Mouse (Mus musculus) urinary bladder, postnatal 36 days (tissue): Measurements from ENCODE around the gene Hoxd3.

Source experiments
- DNase-seq, 2 experiments: peaks; one replicate each; pipeline ENCODE4 v3.0.0; 2022; ENCODE audit warnings: low spot score in 2 of 2, mixed read lengths in 1 of 2

Gene Hoxd3

DNA sequence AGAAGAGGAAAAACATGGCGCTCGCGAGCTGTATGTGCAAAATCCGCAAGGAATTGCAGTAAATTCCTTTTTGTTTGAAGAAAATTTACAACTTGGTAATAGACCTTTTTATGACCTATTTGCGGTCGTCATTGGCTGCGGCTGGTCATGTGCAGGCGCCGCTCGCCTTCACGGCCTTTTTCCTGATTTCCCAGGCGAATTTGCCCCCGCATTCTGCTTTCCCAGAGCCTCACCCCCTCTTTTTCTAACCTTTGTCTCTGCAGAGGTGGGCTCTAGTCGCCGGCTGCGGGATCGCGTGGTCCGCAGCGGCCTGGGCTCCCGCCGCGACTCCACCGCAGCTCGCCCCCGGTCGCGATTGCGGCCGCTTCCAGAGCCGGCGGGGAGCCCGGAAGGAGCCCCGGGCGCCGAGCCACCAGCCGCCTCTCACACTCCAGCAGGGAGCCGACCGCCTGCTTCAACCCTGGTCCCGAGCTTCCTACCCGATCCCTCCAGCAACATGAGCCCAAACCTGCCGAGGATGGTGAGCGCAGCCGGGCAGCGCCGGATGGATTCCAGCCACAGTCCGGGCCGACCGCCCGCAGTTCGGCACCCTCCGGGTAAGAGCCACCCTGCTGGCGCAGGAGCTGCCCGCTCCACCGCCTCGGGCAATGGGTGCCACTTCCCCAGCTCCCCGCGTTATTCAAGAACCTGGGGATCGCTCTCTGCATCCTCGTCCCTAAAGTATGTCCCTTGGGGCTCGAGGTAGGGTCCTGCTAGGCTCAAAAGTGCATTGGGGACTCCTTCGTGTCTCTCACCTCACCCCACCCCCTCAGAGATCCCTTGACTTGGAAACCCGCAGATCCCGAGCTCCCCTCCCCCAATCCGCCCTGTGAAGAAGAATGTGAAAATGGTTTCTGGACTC is at the start of gene Hoxd3, which contains the start of gene Hoxd4:
Gene Hoxd3 (plus strand): TSS at position 207 of the 901 bp plus-strand sequence.
Gene Hoxd4 (plus strand): TSS at position 209 of the 901 bp plus-strand sequence.
- peak; percentile 61 to 72 for DNase-seq

DNA sequence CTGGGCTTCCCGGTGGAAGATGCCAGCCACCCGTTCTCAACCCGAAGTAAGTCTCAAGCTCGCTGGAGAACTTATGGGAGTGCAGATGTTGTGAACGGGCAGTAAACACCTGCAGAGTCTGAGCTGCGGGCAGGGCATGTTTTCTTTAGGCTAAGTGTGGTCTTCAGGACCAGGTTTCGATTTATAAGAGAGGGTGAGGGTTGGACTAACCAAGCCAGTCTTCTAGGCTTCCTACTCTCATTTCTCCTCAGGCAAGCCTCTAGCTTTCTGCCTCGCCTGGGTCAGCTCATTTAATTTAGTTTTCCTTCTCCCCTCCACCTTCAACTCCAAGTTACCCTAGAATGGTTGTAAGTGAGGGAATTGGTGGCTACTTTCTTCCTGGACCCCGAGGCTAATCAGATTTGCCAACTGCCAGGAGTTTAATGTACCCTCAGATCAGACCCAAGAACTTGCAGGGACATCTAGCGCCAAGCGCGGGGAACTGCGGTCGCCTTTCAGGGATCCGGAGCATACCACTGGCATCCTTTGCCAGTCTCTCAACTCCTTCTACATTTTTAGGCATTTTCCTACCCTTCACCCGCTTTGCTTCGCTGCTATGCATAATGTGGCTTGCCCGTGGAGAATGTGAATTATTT is 48.3 kb upstream of the Hoxd3 start:
- DNase-seq = no peak

DNA sequence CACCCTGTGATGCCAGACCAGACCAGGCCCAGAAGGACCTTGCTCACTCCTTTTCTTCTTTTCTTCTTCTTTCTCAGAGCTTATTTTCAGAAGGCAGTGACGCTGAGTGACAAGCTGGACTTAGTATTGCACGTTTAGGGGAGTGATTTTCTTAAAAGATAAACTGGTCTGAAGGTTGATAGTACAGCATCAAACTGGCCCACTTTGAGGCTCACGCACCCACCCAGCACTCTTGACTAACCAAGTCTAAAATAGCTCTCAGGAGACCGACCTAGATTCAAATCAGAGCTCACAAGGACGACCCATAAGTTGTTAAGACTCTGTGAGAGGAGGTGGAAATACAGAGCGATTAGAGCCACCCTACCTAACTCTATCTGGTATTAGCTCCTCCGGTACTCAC is 45.3 kb upstream of the Hoxd3 start:
- no peak for DNase-seq

DNA sequence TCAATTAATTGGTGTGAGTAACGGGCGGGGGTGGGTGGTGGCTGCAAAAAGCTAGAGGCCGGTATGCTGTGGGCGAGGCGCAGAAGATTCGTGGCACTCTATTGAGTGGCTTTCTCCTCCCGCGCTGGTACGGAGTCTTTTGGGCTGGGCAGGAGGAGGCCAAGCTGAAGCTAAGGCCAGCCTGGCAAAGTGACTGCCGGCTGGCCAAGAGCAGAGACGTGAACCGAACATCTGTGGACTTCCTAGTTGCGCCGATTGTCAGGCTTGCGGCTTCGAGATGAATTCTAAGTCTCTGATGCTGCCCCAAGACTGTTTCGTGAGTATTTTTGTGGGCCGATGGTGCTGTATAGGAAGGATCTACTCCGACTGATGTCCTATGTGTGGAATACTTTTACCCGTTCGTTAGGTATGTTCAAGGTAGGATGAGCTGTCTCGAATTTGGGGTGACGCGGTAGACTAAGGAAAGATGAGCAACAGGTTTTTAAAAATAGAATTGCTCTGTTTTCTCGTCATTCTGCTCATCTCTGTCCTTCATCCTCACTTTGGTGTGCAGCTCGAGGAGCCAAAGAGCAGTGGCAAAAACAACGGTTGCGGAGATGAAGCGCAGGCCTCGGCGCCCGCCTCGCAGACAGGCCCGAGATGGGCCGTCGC is 44.4 kb upstream of the Hoxd3 start:
- DNase-seq = no peak

DNA sequence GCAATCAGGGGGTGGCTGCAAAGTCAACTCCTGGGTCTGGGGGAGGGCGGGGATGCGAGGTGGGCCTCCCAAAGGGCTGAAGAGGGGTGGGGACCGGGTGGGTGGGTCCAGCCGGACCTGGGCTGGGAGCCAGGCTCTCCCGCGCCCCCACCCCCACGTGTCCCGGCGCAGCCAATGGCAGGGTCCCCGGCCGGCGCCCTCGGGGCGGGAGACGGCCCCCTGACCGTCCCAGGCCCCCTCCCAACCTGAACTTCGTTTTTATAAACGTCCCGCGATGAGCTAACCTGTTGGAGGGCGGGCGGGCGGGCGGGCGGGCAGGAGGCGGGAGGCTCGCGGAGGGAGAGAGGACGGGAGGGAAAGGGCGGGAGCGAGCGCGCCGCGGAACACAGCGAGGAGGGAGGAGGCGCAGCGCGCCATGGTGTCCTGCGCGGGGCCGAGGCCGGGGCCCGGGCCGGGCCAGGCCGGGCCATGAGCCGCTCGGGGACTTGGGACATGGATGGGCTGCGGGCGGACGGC is 43.8 kb upstream of the Hoxd3 start, which contains the start of gene Hoxd13:
Gene Hoxd13 (plus strand): TSS at position 469 of the 516 bp plus-strand sequence.
- DNase-seq = no peak

DNA sequence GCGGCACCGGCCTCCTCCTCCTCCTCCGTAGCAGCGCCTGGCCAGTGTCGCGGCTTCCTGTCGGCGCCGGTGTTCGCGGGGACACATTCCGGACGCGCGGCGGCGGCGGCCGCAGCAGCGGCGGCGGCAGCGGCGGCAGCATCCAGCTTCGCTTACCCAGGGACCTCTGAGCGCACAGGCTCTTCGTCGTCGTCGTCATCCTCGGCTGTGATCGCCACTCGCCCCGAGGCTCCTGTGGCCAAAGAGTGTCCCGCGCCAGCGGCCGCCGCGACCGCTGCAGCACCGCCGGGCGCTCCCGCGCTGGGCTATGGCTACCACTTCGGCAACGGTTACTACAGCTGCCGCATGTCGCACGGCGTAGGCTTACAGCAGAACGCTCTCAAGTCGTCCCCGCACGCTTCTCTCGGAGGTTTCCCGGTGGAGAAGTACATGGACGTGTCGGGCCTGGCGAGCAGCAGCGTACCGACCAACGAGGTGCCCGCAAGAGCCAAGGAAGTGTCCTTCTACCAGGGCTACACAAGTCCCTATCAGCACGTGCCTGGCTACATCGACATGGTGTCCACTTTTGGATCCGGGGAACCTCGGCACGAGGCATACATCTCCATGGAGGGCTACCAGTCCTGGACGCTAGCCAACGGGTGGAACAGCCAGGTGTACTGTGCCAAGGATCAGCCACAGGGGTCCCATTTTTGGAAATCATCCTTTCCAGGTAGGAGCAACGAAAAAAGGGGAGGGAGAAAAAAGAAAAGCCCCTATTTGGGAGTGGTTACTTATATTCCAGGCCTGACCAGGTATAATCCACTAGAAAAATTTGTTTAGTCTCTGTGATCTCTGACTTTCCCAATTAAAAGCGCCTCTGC is 43.1 kb upstream of the Hoxd3 start:
- no peak for DNase-seq

DNA sequence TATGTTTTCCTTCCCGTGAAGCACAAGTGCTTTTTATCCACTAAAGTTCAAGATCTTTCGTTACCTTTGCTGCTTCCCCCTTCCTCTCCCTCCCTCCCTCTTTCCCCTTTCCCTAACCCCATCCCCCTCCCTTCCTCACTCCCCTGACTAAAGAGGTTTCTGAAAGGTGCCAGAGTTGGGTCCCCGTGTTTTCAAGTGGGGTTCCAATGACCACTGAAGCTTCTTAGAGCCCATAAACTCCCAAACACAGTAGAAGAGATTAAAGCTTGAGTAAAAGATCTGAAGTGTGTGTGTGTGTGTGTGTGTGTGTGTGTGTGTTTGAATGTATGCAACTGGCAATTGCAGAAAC is 42.5 kb upstream of the Hoxd3 start:
- no peak for DNase-seq

DNA sequence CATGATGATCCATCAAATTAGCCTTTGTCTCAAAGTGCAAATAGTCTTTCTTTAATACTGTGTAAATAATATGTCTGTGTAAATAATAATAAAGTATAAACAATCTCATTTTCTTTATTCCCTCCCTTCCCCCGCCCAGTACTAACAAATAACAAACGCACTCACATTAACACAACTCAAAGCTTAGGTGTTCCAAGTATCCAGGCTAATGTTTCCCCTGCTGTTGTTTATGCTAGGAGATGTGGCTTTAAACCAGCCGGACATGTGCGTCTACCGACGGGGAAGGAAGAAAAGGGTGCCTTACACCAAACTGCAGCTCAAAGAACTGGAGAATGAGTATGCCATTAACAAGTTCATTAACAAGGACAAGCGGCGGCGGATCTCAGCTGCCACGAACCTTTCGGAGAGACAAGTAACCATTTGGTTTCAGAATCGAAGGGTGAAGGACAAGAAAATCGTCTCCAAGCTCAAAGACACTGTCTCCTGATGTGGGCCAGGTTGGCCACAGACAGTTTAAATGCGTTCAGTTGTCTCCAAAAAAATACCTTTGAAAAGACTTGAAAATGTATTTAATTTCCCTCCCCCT is 42.0 kb upstream of the Hoxd3 start:
- no peak for DNase-seq

DNA sequence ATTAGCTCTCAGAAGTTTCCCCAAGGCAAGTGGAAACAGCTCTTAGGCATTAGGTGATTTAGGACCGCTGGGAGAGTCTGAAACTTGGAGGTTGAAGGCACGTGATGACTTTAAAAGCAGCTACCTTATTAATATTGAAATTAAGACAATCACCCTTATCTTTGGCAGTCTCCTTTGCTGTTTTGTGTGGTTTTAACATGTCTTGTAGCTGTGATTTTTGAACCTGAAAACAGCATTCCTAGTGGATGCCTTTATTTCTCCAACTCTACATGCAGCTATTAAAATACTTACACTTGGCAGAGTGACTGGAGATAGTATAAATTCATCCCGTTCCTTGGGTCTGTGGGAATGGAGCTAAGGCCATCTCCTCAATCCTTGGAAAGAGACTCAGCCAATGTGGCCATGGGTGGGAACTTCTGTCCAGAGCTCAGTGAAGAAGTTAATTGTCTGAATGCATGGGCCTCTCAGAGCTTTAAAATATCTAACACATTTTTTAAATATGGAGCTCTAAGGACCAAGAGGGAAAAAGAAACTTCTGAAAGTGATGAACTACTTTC is 41.0 kb upstream of the Hoxd3 start:
- no peak for DNase-seq

DNA sequence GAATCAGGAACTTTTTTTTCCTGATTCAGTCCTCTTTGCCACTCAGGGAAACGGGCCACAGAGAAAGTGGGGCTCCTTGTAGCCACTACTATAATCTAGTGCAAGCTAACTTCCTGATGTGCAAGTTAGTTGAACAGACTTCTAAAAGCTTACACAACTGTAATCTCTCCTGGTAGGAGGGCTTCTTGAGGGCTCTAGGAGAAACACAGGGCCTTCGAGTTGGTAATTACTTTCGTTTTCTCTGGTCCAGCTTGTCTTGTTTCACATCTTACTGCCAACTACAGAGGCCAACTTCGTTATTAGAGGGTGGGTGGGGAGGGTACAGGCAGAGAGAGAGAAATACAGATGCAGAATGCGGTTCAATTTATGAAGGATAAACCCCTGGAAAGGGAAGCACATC is 39.9 kb upstream of the Hoxd3 start:
- DNase-seq = no peak

DNA sequence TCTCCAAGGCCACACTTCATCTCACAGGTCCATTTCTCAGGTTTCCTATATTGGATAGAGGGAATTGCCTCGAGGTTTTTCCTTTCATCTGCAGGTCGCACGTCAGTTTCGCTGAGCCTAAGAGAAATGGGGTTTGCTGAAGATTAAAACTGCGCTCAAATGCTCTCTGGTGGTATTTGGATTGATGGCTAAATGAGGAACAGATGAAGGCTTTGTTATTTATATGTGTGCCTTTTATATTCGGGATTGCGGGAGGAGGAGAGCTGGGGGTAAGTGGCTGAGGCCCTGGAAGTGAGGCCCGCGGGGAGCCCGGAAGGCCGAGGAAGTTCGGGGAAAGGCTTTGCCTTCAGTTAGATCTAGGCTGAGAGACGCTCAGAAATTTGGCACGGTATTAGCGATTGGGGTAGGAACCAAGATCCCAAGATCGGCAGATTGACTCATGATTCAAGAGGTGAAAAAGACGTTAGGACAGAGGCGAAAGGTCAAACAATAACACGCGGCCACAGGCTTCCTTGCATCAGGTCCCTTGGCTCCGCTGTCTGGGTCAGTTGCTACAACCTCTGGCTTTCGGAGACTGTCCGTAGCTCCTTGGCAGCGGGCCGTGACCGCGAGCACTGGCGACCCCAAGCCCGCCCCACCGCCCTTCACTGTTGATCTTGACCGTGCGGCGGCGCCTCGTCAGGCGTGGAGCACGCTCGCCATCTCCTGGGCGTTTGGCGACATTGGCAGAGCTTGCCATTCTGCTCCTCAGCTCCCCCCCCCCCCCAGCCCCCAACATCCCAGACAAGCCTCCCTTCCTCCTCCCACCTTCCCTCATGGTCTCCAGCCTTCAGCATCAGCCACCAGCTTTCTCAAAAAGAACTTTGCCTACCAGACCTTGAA is 39.0 kb upstream of the Hoxd3 start:
- DNase-seq = no peak

DNA sequence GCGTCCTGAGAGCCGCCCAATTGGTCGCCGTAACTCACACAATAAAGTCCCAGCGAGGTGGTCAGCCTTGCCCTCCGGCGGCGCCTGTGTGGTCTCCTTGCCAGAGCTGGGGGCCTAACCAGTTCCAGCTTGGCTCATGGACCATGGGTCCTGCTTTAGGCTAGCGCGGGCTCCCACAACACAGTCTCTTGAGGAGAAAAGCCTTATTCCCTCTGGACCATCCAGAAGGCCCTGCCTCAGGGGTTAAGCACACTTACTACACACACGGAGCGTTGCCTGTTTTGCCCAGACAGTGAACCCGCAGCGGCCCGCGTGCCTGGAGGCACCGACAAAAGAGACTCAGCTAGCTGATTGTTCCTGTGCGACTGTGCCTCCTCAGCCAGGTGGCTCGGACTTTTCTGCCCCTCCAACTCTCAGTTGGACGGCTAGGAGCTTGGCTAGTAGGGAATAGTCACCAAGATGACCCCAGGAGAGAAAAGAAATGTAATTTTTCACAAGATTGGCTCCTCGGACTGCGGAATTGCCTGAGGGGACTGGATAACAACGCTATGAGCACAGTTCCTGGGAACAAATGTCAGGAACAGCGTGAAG is 37.8 kb upstream of the Hoxd3 start:
- DNase-seq = no peak

DNA sequence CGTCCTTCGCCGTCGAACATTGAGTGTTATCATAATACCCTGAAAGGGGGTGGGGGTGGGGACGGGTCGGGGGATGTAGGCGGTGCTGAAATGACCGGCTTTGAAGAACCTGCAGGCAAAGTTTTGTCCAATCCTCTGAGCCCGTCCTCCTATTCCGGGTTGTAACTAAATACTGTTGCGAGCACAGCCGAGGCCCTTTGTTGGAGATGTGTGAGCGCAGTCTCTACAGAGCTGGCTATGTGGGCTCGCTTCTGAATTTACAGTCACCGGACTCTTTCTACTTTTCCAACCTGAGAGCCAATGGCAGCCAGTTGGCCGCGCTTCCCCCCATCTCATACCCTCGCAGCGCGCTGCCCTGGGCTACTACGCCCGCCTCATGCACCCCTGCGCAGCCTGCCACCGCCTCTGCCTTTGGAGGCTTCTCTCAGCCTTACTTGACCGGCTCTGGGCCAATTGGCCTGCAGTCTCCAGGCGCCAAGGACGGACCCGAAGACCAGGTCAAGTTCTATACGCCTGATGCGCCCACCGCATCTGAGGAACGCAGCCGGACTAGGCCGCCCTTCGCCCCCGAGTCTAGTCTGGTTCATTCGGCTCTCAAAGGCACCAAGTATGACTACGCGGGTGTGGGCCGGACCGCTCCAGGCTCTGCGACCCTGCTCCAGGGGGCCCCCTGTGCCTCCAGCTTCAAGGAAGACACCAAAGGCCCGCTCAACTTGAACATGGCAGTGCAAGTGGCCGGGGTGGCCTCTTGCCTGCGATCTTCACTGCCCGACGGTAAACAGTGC is 36.7 kb upstream of the Hoxd3 start, which contains the start of gene Hoxd12:
Gene Hoxd12 (plus strand): TSS at position 133 of the 785 bp plus-strand sequence.
- no peak for DNase-seq

DNA sequence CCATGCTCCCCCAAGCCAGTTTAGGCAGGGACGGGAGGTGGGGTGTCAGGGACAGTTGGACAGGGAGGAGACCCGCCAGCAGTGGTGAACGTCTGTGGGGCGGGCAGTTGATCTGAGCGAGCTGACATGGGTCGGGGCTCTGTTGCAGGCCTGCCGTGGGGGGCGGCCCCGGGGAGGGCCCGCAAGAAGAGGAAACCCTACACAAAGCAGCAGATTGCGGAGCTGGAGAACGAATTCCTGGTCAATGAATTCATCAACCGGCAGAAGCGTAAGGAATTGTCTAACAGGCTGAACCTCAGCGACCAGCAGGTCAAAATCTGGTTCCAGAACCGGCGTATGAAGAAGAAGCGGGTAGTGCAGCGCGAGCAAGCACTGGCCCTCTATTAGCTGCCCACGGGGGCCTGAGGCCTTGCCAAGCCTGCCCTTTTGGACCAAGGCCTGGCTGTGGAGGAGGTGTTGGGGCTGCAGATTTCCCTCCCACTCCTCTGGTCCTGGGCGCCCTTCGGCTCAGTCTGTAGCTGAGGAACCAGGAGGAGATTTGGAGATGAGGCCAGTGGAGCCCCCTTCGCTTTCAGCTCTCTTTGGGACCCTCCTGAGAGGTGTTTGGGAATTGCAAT is 36.0 kb upstream of the Hoxd3 start:
- DNase-seq = no peak

DNA sequence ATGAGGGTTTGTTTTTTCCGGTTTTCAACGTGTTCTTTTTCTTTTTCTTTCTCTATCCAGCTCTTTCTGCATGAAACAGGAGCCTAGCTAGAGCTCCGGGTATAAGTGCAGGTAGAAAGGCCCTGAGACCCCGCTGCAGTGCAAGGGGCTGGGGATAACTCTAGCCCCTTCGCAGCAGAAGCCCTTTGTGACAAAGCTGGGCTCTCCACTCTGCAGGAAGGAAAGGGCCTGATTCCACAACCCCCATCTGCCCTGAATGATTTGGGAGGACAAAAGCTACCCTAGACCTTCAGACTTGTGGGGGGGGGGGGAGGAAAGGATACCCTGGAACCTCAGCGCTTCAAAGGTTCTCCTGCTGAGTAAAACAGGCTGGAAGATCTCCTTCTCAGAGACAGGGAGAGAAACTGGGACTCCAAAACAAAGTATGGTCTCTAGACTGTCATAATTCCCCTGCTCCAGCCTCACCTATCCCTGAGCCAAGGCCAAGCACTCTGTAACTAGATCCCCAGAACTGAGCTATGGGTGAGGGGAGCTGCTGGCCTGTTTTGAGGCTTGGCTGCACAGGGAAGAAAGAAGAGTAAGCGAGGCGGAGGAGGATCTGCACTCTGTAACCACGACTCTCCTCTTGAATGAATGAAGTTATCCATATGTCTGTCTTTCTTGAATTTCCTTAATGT is 35.2 kb upstream of the Hoxd3 start:
- DNase-seq = no peak

DNA sequence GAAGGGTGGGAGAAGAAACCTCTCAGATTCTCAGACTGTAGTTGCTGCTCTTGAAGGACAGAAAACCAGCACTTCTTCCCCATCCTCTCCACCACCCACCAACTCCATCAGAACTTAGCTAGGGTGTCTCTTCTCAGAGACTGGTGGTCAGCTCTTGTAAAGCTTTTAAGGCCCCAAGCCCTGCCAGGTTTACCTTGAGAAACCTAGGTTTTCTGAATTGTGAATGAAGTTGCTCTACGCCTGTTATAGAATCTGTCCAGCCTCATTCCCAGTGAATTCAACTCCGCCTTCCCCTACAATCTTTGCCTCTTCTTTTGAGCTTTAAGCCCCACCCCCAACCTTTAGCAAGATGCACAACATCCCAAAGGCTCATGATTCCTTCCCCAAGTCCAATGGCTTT is 34.6 kb upstream of the Hoxd3 start:
- DNase-seq = no peak

DNA sequence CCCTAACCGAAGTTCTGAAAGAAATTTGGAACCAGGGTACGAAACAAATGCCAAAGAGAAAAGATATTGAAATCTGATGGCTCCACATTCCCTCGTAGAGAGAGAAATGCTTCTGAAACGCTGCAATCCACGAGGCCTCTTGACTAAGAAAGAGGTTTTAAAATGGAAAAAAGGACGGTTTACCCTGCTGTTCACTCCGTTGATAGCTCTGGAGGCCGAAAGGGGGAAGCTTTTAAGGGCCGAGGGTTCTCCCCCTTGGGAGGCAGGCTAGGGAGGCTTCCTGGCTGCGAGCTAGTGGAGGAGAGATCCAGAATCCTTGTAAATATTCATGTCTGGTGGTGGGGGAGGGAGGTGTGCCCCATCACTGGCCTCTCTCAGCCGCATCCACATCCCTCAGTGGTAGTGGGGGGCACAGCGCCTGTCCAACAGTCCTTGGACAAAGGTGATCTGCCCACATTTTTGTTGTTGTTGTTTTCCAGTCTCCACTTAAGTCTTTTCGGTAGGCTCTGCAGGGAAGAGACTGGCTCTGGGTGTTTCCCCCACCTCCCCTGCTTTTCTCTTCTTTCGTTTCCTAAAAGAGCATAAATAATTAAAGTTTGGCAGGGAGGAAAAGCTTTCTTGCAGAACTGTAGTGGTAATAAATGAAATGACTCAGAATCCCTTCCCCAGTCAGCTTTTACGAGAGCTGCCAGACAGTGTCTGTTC is 32.7 kb upstream of the Hoxd3 start, which contains the start of gene Hoxd11:
Gene Hoxd11 (plus strand): TSS at position 667 of the 705 bp plus-strand sequence.
- DNase-seq = no peak
